Mouse (Mus musculus): ENCODE measurements around the gene Ly6g6e.
A peak's percentile ranks its signal among the peaks of the same experiment; 100 is the strongest.
"Not testable (repeated sequence)": the region's sequence is repeated elsewhere in the genome, so short reads cannot be mapped to it uniquely, and the experiment has no call there.

The Ly6g6e gene

GRCm38 (mm10) chr17:35102299-35102698 lies 25.6 kb downstream of the Ly6g6e start:
- DNase-seq (ENCODE audit: low read depth, low spot score): no peak

GRCm38 (mm10) chr17:35103221-35103690 lies 26.6 kb downstream of the Ly6g6e start:
- no peak for DNase-seq (ENCODE audit: low read depth, low spot score)

- no peak for DNase-seq (ENCODE audit: low read depth, low spot score)
These were observed 27.4 kb downstream of the Ly6g6e start for GRCm38 (mm10) chr17:35104079-35104478.

DNA sequence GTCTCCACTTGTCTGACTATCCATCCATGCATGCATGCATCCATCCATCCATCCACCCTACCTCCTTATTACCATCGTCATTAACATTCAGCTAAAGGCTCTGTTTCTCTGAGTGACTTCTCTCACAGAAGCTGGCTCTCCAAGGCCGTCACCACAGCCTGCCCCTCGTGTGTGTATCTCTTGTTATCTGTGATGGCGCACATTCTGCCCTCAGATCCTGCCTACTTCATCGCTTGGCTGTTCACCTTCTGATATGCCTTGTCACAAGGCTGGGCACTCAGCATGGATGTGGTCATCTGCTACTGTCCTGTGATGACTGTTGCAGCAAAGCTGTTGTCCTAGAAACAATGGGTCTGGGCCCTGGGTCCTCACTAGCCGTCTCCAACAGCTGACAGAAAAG lies 28.1 kb downstream of the Ly6g6e start:
- no peak for DNase-seq (ENCODE audit: low read depth, low spot score)

DNA sequence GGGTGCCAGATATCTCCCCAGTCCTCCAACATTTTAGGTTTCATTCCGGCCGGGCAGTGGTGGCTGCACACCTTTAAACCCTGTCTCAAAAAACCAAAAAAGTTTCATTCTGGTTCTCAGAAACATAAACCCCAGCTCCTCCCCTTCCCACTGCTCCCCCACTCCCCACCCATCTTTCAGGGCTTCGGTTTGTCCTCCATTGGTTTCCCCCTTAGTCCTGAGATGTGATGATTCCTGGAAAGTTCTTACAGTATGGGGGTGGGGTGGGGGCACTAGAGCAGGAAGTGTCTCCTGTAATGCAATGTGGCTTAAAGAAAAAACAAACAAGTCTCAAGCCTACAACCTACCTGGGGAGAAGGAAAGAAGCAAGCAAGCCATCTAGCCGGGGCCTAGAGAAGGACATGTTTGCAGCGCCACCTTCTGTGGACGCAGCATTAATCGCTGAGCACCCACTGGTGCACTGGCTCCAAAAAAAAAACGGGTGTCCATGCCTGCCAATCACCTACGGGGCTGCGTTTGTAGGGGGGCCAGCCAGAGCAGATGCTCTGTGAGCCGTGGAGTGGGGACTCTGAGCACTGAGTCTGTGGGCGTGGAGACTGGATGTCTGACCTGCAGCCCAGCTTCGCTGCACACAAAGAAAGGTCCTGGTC lies 29.2 kb downstream of the Ly6g6e start:
- peak; percentile 35 for DNase-seq (ENCODE audit: low read depth, low spot score)

DNA sequence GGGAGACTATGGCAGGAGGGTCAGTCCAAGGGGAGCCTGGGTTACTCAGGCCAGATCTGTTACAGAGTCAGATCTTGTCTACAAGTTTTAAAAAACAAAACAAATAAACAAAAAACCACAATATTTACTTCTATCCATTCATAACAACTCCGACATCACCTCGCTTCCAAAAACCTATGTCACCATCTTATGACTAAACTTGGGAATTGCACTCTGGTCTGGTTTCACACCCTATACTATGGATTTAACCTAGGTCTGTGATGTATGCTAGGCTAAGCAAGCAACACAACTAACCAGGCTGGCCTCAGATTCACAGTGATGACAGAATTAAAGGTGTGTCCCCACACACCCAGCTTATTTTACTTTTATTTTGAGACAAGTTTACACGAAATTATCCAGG lies 29.8 kb downstream of the Ly6g6e start:
- no peak for DNase-seq (ENCODE audit: low read depth, low spot score)

- DNase-seq (ENCODE audit: low read depth, low spot score): no peak
These were observed 31.4 kb downstream of the Ly6g6e start, which contains the start of gene Ly6g5c for GRCm38 (mm10) chr17:35108097-35108496. Gene Ly6g5c (plus strand): TSS chr17:35108279.

DNA sequence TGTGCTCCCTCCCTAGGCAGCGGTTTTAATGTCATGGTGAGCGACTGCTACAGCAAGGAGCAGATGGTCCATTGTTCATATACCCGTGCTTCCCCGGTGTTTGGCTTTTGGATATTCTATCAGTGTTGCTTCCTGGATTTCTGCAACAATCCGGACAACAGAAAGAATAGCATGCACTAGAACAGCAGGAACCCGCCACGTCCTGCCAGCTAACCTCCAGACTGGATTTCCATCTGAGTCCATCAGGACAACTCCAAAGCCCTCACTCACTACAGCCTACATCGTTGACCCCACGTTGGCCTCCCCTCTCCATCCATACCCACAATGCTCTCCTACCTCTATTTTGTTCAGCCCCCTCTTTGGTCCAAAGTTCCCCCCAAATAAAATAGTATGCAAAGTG lies 35.1 kb downstream of the Ly6g6e start:
- no peak for DNase-seq (ENCODE audit: low read depth, low spot score)

DNA sequence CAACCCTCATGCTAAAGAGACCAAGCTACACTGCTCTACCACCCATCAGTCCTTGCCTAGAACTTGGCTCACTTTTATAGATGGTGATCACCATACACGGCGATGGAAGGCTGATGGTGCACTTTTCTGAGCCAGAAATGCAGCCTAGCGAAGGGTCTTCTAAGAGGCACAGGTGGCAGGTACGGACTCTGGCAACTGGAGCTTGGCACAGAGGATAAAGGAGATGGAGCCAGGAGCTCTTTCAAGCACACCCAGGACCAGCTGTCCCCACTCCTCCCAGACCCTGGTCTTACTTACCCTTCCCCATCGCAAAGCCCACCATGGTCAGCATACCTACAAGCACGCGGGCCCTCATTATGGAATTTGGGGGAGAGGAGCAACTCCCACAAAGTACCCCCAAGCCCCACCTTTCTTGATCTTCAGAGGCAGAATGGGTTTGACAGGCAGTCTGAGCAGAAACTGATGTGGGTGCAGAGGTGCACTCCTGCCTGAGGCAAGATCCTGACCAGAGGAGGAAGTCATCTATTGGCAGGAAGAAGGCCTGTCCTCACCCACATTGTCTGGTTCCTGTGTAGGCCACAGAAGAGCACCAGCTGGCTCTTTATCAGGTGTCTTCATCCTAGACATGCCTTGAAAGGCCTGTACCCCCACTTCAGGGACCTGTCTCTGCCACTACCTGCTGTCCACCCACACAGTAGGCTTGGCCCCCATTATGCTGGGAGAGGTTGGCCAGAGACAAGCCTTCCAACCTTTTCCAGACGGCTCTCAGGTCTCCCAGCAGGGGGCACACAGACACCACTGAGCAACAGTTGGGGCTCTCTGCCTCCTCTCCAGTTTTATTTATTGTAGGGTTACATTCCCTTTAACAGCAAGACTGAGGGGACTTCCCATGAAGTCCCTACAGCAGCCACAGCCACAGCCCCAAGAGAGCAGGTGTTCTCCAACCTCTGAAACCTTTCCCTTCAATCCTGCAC lies 38.6 kb downstream of the Ly6g6e start, which contains the start of gene Ly6g5b:
Gene Ly6g5b (minus strand): TSS at position 383 of the 974 bp plus-strand sequence.
- no peak for DNase-seq (ENCODE audit: low read depth, low spot score)

GRCm38 (mm10) chr17:35120745-35121142 lies 44.0 kb downstream of the Ly6g6e start:
- no peak for DNase-seq (ENCODE audit: low read depth, low spot score)

DNA sequence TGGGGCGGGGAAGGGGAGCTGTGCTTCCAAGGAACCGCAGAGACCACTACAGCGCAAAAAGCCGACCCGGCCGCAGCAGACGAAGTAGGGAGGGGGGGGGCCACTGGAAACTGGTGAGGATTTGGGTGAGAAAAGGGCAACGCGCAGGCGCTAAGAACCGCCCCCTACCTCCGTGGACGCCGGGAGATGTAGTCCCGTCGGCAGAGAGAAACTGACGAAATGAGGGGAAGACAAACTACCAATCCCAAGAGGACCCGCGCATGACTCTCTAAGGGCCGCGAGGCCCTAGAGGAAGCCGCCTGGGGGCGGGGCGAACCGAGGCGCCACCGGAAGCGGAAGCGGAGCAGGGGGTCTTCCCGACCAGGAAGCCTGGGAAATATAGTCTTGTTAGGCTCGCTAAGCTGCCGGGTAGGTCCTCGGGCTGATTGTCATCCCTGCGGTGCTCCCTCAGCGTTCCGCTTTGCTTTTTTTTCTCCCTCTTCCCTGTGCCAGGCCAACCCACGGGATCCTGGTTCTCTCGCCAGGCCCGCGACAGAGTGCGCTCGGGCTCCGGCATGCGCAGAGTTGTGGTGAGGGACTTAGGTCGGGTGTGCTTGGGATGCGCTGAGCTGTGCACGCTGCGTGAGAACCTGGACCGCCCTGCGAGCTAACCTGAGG lies 44.6 kb downstream of the Ly6g6e start, which contains the start of gene Gpank1:
Gene Gpank1 (plus strand): TSS at position 313 of the 657 bp plus-strand sequence.
- DNase-seq (ENCODE audit: low read depth, low spot score): peak; percentile 98

- peak; percentile 57 for DNase-seq (ENCODE audit: low read depth, low spot score)
These were observed 45.2 kb downstream of the Ly6g6e start, which contains the start of gene Csnk2b for GRCm38 (mm10) chr17:35121871-35122303. Gene Csnk2b (minus strand): TSS chr17:35122053.

- DNase-seq (ENCODE audit: low read depth, low spot score): not testable (repeated sequence)
These were observed 46.6 kb downstream of the Ly6g6e start for GRCm38 (mm10) chr17:35123287-35123686.

DNA sequence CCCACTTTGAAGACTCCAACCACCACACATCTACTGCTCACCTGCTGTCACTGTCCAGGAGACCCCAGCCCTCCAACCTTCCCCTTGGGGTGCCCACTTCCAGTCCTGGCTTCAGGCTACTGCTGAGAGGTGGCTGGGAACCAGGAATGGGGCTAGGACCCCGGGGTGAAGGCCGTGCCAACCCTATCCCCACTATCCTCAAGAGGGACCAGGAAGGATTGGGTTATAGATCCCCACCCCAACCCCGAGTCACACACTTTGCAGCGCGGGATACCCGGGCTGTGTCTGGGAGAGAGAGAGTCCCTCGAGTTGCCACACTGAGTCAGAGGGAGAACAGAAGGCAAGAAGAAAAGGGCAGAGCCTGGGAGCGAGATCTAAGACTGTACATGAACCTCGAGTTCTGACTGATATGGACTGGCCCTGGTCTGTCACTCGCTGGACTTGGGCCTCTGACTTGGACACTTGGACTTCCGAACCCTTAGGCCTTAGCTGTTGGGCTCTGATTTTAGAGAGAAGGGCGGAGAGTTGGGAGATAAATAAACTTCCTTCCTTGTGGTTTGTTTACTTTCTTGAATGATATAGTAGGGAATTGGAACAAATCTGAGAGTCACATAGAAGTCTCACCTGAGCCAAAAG lies 47.7 kb downstream of the Ly6g6e start:
- DNase-seq (ENCODE audit: low read depth, low spot score): not testable (repeated sequence)

- no peak for DNase-seq (ENCODE audit: low read depth, low spot score)
These were observed 48.4 kb downstream of the Ly6g6e start for GRCm38 (mm10) chr17:35125081-35125480.

- no peak for DNase-seq (ENCODE audit: low read depth, low spot score)
These were observed 48.9 kb downstream of the Ly6g6e start for GRCm38 (mm10) chr17:35125578-35125977.

DNA sequence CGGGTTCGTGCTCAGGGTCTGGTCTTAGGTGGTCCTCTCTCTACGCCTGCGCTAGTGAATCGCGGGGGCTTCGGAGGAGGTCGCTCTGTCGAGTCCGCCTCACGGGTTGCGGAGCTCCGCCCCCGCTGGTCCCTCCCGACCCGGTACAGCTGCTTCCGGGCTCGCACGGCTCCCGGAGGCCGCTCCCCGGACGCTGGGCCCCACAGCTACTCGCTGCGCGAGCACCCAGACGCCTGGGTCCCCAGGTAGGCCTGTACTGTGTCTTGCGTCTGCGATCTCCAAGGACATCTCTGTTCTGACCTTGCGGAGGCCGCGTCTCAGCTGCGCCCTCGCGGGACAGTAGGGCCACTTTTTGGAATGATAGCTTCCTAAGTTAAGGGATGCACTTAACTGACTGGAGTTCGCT lies 49.5 kb downstream of the Ly6g6e start, which contains the start of gene D17H6S53E:
Gene D17H6S53E (plus strand): TSS at position 168 of the 406 bp plus-strand sequence.
- DNase-seq (ENCODE audit: low read depth, low spot score): no peak

- DNase-seq (ENCODE audit: low read depth, low spot score): no peak
These were observed 50.3 kb downstream of the Ly6g6e start for GRCm38 (mm10) chr17:35127017-35127416.

Data from retina, postnatal 7 days (tissue).